Comparison of ENCODE assay signal across 8 mouse cellular contexts in the genomic region with DNA sequence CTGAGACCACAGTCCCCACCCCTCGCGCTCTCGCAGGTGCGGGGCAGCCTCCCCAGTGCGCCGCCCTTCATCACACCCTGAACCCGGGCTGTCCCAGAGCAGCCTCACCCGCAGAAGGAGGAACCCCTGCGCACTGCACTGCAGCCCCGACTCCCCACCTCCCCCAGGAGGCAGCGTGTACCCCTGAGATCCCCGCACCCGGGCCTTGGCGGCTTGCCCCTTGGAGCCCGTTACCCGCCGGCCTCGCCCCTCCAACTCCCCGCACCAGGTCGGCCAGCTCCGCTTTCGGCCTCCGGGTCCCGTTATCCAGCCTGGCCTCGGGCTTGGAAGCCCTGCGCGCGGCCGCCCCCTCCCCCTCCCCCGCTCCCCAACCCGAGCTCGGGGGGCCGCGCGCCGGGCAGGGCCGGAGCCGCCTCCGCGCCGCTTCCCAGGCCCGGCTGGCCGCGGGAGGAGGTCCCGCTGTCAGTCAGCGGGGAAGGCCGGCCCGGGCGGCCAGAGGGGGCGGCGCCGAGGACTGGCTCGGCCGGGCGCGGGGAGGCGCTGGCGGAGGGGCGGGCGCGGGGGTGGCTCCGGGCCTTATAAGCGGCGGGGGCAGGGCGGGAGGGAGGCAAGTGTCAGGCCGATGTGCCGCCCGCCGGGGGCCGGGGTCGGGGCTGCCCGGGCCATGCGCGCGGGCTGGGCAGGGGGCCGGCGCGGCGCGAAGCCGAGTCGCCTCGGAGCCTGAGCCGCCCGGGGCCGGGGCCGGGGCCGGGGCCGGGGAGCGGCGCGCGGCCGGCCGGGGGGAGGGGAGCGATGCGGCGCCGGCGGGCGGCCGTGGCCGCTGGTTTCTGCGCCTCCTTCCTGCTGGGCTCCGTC. TPM values are rescaled to one million over a fixed set of nuclear protein-coding genes. Genes with fewer than 3 reads are reported as not detected.
DNase-seq lines count a peak whose midpoint lies in the region; ATAC-seq lines count a peak whose summit lies in the region.

A gene (plus strand): TSS at position 619 of the 855 bp plus-strand sequence.

- peak; percentile 50 for ATAC-seq in common myeloid progenitor, adult 5-6 weeks (replicated peaks; ENCODE audit: low read depth, poor library complexity, severe bottlenecking)
- peak; percentile 56 for ATAC-seq in megakaryocyte progenitor cell, adult 5-6 weeks (replicated peaks; ENCODE audit: poor library complexity)

- intact Hi-C loops in gastrocnemius, postnatal 14 days (cut with DNase I; ENCODE audit: low total_unique reads), result no loop called here
- intact Hi-C loops in left cerebral cortex, postnatal 14 days (cut with DNase I), result loop anchor here (10.0 kb wide), 1 partner anchor 90 kb away; no protein-coding TSS in a partner anchor

- peak; percentile 93 to 96 for DNase-seq in adrenal gland, adult (ENCODE audit: inconsistent age in 2 of 2, low spot score in 1 of 2)
- DNase-seq in gastrocnemius, postnatal 14 days, result peak; percentile 95
- peak; percentile 27 for DNase-seq in induced T-regulatory cell, adult 2 months (ENCODE audit: low read depth)
- peak; percentile 66 to 79 for DNase-seq in left cerebral cortex, postnatal 14 days (ENCODE audit: low spot score in 2 of 2)
- DNase-seq in right cerebral cortex, postnatal 25 days, result peak; percentile 82
- DNase-seq in yolk sac, embryonic 10.5 days (ENCODE audit: low spot score), result peak; percentile 90

RNA-seq across cellular contexts. Expression of the gene that starts here (rescaled TPM):
- total RNA-seq in common myeloid progenitor, adult 5-6 weeks (2017), result not detected in 2 replicates
- total RNA-seq in gastrocnemius, postnatal 14 days (2021), result 10 to 100 TPM; 56.6 to 62.4 TPM
- 10 to 100 TPM; 15.6 to 20.2 TPM for total RNA-seq in left cerebral cortex, postnatal 14 days (2021)
- total RNA-seq in megakaryocyte progenitor cell, adult 5-6 weeks (2015), result 0.24 and 0.52 TPM in 2 replicates
- total RNA-seq in megakaryocyte progenitor cell, adult 5-6 weeks (2017), result 1.0 and 1.1 TPM in 2 replicates

Comparison
In these comparisons a context has a peak if more than half of its experiments do, and no peak if none do; other contexts are left out.
1. Peak in every context shown above with its lines: DNase-seq and ATAC-seq.
2. RNA of the gene that starts here (total RNA-seq): 56.6 to 62.4 TPM in gastrocnemius, postnatal 14 days and 15.6 to 20.2 TPM in left cerebral cortex, postnatal 14 days; 0.24 to 1.1 TPM in megakaryocyte progenitor cell, adult 5-6 weeks and not detected in common myeloid progenitor, adult 5-6 weeks; every median in the first group is over 4 times any median in the second.
3. Peak in ATAC-seq in common myeloid progenitor, adult 5-6 weeks; RNA of the gene not detected or under 1 TPM.
4. DNase-seq: peak in every context shown above with its lines; median percentile 95 in gastrocnemius, postnatal 14 days; 94 in adrenal gland, adult; 90 in yolk sac, embryonic 10.5 days; 82 in right cerebral cortex, postnatal 25 days; 72 in left cerebral cortex, postnatal 14 days; 27 in induced T-regulatory cell, adult 2 months.